Mouse (Mus musculus): ENCODE data around the gene Uri1. TPM values are rescaled to one million over a fixed set of nuclear protein-coding genes. Genes with fewer than 3 reads are reported as not detected.

Gene Uri1
- polyA plus RNA-seq, 1 experiment from 2014 or later, result 54.0 TPM

DNA sequence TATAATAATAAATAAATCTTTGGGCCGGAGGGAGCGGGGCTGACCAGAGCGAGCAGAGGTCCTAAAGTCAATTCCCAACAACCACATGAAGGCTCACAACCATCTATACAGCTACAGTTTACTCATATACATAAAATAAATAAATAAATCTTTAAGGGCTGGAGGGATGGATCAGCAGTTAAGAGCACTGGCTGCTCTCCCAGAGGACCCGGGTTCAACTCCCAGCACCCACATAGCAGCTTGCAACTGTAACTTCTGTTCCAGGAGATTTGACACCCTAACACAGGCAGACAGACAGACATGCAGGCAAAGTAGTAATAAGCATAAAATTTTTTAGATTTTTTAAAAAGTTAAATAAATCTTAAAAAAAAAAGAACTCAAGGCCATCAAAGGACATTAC is 10.5 kb downstream of the Uri1 start:
- Histone ChIP-seq H3K27me3 (no peaks in the 10 kb centered on the region), H3K9me3 (no peaks in the 10 kb centered on the region), H3K27ac (no peak overlapping the region), H3K9ac (no peak overlapping the region), H3K4me1 (no peaks in the 10 kb centered on the region), H3K4me3 (no peak overlapping the region), H3K4me2 (replicated peaks) (no peak overlapping the region), H3K36me3 (no peaks in the 10 kb centered on the region)
- no peak for ATAC-seq (ENCODE audit: insufficient number of reproducible peaks, insufficient read depth, low FRiP score, low TSS enrichment)
- WGBS, result 94% methylated on average over 4 of the region's 4 CpGs

DNA sequence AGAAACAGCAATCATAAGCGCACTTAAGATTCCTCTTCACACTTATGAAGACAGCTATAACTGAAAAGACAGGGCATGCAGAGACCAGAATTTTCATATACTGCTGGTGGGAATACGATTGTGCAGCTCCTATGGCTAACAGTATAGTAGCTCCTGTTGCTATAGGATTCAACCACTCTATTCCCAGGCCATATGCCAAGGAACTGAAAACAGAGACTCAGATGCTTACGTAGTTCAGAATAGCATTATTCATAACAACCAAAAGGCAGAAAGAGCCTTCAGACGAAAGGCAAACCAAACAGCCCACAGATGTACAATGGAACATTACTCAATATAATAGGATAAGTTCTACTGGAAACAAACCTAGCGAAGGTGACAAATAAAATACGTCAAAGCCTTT is 15.0 kb downstream of the Uri1 start:
- Histone ChIP-seq H3K9ac (no peak overlapping the region), H3K9me3 (no peaks in the 10 kb centered on the region), H3K36me3 (no peaks in the 10 kb centered on the region), H3K4me2 (replicated peaks) (no peak overlapping the region), H3K27ac (no peak overlapping the region), H3K27me3 (no peaks in the 10 kb centered on the region), H3K4me3 (no peak overlapping the region), H3K4me1 (no peaks in the 10 kb centered on the region)
- 88% methylated on average over 6 of the region's 6 CpGs for WGBS
- no peak for ATAC-seq (ENCODE audit: insufficient number of reproducible peaks, insufficient read depth, low FRiP score, low TSS enrichment)

DNA sequence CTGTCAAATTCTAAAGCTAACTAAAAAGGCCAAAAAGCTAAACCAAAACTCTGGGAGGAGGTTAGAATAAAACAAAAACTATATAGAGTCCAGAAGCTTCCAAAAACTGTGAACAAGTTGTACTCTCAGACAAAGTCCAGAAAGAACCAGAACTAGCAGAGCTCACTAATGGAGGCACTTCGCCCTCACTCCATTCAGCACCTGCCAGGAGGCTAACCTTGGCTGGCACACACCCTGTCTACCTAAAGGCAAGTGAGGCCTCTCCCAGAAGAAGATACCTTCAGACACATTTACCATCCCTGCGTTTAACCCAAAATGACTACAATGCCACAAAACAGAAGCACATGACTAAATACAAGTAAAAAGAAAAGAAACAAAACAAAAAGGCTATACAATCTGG is 20.9 kb downstream of the Uri1 start:
- Histone ChIP-seq H3K36me3 (no peaks in the 10 kb centered on the region), H3K27ac (no peak overlapping the region), H3K4me3 (no peak overlapping the region), H3K9ac (no peak overlapping the region), H3K4me2 (replicated peaks) (no peak overlapping the region), H3K4me1 (no peaks in the 10 kb centered on the region), H3K27me3 (no peaks in the 10 kb centered on the region), H3K9me3 (no peaks in the 10 kb centered on the region)
- no peak for ATAC-seq (ENCODE audit: insufficient number of reproducible peaks, insufficient read depth, low FRiP score, low TSS enrichment)
- 89% methylated on average over 2 of the region's 2 CpGs for WGBS

DNA sequence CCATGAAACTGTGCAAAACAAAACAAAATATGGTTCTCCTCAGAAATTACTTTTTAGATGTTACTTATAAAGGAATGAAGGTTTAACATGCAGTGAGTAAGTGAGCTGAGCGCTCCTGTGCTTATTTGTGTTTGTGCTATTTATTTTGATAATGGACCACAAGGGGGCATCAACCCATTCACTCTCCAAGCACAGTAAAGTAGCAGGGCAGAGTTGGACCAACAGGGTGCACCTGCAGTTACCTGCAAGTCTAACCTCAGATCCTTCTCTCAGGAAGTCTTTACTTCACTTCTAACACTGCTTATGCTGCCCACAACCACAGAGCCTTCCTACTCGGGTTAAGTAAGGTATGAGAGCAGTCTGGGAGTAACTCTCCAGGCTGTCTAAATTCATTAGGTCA is 23.7 kb downstream of the Uri1 start:
- H3K4me1 ChIP-seq, result no peaks in the 10 kb centered on the region
- no peak overlapping the region for H3K9ac ChIP-seq
- H3K27me3 ChIP-seq, result no peaks in the 10 kb centered on the region
- no peaks in the 10 kb centered on the region for H3K9me3 ChIP-seq
- H3K36me3 ChIP-seq, result no peaks in the 10 kb centered on the region
- 60% methylated on average over 2 of the region's 2 CpGs for whole genome bisulfite sequencing
- no peak overlapping the region for H3K4me3 ChIP-seq
- no peak for ATAC-seq (ENCODE audit: insufficient number of reproducible peaks, insufficient read depth, low FRiP score, low TSS enrichment)
- H3K4me2 ChIP-seq (replicated peaks), result no peak overlapping the region
- H3K27ac ChIP-seq, result no peak overlapping the region

DNA sequence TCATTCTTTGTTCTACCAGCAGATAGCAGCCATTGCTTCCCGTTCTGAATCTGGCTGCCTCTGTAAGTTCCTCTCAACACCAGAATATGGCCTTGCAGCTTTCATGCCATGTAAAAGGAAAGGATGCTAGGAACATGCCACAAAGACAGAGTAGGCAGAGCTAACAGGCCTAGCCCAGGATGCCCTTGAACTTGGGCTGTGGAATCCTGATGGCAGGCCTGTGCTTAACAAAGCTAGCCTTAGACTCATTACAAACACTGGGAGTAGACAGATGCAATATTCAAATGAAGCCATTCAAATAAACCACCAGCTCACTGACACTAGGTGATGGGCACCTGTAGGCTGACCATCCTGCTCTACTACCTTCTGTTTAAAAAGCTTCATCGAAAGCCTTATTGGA is 30.5 kb downstream of the Uri1 start:
- H3K27ac ChIP-seq, result no peak overlapping the region
- 89% methylated on average over 2 of the region's 2 CpGs for WGBS

DNA sequence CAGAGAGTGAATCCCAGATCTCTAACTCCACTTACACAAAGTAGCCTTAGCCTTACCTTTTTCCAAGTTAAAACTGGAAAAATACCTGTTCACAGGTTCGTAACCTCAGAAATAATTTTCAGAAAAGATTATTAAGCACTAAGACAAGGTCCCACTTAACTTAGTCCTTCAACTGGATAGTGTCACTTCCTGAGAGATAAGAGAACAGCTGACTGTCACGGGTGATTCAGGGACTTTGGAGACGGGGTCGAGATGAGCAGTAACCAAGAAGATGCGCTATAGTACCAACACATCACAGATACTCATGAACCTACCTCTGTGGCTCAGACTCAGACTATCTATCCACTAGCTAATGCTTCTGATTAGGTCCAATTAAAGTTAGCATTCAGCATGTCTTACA is 38.5 kb downstream of the Uri1 start:
- 81% methylated on average over 5 of the region's 5 CpGs for WGBS
- ATAC-seq (ENCODE audit: insufficient number of reproducible peaks, insufficient read depth, low FRiP score, low TSS enrichment), result no peak
- H3K4me2 ChIP-seq (replicated peaks), result no peak overlapping the region
- H3K27ac ChIP-seq, result no peak overlapping the region
- H3K4me1 ChIP-seq, result no peaks in the 10 kb centered on the region
- no peak overlapping the region for H3K4me3 ChIP-seq
- H3K27me3 ChIP-seq, result no peaks in the 10 kb centered on the region
- H3K9ac ChIP-seq, result no peak overlapping the region
- peaks cover 5% of the 10 kb centered on the region for H3K36me3 ChIP-seq
- no peaks in the 10 kb centered on the region for H3K9me3 ChIP-seq

More for the DNA sequence above, 30.5 kb downstream of the Uri1 start:
- ATAC-seq (ENCODE audit: insufficient number of reproducible peaks, insufficient read depth, low FRiP score, low TSS enrichment), result no peak
- Histone ChIP-seq H3K27me3 (no peaks in the 10 kb centered on the region), H3K9me3 (no peaks in the 10 kb centered on the region), H3K4me1 (no peaks in the 10 kb centered on the region), H3K4me2 (replicated peaks) (no peak overlapping the region), H3K4me3 (no peak overlapping the region), H3K36me3 (no peaks in the 10 kb centered on the region), H3K9ac (no peak overlapping the region)

DNA sequence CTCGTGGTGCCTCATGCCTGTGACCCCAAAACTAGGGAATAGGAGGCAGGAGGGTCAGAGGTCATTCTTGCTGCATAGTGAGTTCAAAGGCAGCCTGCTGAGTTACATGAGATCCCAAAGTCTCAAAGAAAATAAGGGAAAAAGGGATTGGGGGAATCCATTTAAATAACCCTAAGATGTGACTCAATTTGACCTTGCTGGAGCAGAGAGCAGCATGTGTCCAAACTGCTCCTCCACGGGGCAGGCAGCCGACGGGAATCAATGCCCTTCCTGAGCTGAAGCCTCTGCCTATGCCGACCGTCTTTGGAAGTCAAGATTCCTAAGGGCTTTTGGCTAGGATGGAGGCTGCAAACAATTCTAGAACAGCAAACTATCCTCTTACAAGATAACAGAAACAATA is 39.9 kb downstream of the Uri1 start:
- WGBS, result 55% methylated on average over 6 of the region's 6 CpGs
- Histone ChIP-seq H3K4me3 (no peak overlapping the region), H3K36me3 (peaks cover 5% of the 10 kb centered on the region), H3K9me3 (no peaks in the 10 kb centered on the region), H3K9ac (no peak overlapping the region), H3K27ac (no peak overlapping the region), H3K4me1 (no peaks in the 10 kb centered on the region), H3K4me2 (replicated peaks) (no peak overlapping the region), H3K27me3 (no peaks in the 10 kb centered on the region)
- ATAC-seq (ENCODE audit: insufficient number of reproducible peaks, insufficient read depth, low FRiP score, low TSS enrichment), result no peak

DNA sequence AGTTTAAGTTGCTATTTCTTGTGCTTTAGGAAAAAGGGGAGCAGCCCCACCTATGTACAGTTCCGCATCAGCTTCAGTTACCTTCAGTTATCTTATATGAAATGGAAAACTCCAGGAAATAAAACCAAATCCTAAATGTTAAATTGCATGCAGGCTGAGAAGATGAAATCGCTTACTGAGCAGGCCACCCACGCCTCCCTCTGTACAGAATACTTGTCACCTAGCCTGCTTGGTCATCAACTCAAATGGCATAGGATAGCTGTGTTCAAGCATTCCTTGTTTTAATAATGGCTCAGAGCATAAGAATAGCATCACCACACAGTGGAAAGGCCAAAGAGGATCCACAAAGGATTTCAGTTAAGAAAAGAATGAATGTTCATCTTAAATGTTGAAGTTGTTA is 43.6 kb downstream of the Uri1 start:
- Histone ChIP-seq H3K9me3 (no peaks in the 10 kb centered on the region), H3K4me2 (replicated peaks) (no peak overlapping the region), H3K36me3 (peaks cover 5% of the 10 kb centered on the region), H3K4me1 (no peaks in the 10 kb centered on the region), H3K9ac (no peak overlapping the region), H3K4me3 (no peak overlapping the region), H3K27ac (no peak overlapping the region), H3K27me3 (no peaks in the 10 kb centered on the region)
- WGBS, result 89% methylated on average over 3 of the region's 3 CpGs
- ATAC-seq (ENCODE audit: insufficient number of reproducible peaks, insufficient read depth, low FRiP score, low TSS enrichment), result no peak

DNA sequence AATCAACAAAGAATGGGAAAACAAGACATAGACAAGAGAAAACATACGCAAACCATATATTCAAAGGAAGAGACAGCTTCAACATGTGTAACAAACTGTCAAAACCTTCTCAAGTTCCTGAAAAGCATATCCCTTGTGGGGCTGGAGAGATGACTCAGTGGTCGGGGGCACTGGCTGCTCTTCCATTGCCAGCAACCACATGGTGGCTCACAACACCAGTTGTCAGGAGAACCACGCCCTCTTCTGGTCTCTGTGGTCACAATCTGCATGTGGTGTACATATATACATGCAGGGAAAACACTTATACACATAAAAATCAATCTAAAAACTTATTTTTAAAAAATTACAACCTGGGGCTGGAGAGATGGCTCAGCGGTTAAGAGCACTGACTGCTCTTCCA is 44.9 kb downstream of the Uri1 start:
- WGBS, result 88% methylated on average over 4 of the region's 4 CpGs
- Histone ChIP-seq H3K4me3 (no peak overlapping the region), H3K4me1 (no peaks in the 10 kb centered on the region), H3K27me3 (no peaks in the 10 kb centered on the region), H3K9me3 (no peaks in the 10 kb centered on the region), H3K4me2 (replicated peaks) (no peak overlapping the region), H3K27ac (no peak overlapping the region), H3K9ac (no peak overlapping the region), H3K36me3 (peaks cover 5% of the 10 kb centered on the region)
- ATAC-seq (ENCODE audit: insufficient number of reproducible peaks, insufficient read depth, low FRiP score, low TSS enrichment), result no peak

DNA sequence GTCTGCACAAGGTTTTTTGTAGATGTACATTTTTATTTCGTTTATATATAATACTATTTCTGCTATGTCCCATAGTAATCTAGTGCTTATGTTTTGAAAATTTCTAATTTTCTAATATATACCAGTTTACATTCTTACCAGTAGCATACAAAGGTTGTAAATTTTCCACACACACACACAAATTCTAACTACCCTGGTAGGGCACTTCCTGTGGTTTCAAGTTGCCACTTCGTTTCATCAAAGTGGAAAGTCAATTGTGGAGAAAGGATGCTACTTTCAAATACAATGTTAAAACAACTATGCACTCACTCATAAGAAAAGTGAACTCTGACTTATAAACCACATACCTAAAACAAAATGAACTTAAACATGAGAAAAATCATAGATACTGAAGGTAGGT is 45.7 kb downstream of the Uri1 start:
- no peak for ATAC-seq (ENCODE audit: insufficient number of reproducible peaks, insufficient read depth, low FRiP score, low TSS enrichment)
- WGBS, result 82% methylated on average over 2 of the region's 2 CpGs
- Histone ChIP-seq H3K36me3 (peaks cover 5% of the 10 kb centered on the region), H3K9ac (no peak overlapping the region), H3K4me3 (no peak overlapping the region), H3K27ac (no peak overlapping the region), H3K9me3 (no peaks in the 10 kb centered on the region), H3K4me2 (replicated peaks) (no peak overlapping the region), H3K27me3 (no peaks in the 10 kb centered on the region), H3K4me1 (no peaks in the 10 kb centered on the region)

DNA sequence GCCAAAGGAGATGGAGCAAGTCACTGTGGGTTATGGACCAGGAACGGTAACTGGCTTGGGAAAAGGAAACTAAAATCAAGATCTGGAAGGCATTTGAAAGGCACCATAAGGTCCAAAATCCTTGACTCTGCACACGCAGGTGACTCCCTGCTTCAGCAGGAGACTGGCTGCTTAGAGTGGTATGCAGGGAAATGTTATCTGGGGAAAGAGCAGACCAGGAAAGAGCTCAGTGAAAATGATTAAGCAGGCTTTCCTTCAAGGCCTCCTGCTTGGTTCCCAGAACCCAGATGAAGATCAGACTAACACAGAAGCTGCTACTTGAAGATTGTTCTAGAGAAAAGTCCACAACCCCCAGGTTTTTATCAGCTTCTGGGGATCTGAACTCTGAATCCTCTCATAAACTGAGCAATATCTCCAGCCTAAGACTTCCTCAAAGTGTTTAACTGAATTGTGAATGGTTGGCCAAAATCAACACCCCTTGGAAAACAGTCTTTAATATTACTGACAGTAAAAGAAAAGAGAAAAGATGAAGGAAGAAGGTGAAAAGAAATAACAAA is 50.3 kb downstream of the Uri1 start:
- H3K27ac ChIP-seq, result no peak overlapping the region
- H3K9ac ChIP-seq, result no peak overlapping the region
- no peak overlapping the region for H3K4me3 ChIP-seq
- WGBS, result 87% methylated on average over 2 of the region's 2 CpGs
- no peaks in the 10 kb centered on the region for H3K27me3 ChIP-seq
- no peak for ATAC-seq (ENCODE audit: insufficient number of reproducible peaks, insufficient read depth, low FRiP score, low TSS enrichment)
- no peak overlapping the region for H3K4me2 ChIP-seq (replicated peaks)
- H3K4me1 ChIP-seq, result peaks cover 13% of the 10 kb centered on the region
- no peaks in the 10 kb centered on the region; the same call in 1 of the 2 replicates for H3K36me3 ChIP-seq
- H3K9me3 ChIP-seq, result no peaks in the 10 kb centered on the region

DNA sequence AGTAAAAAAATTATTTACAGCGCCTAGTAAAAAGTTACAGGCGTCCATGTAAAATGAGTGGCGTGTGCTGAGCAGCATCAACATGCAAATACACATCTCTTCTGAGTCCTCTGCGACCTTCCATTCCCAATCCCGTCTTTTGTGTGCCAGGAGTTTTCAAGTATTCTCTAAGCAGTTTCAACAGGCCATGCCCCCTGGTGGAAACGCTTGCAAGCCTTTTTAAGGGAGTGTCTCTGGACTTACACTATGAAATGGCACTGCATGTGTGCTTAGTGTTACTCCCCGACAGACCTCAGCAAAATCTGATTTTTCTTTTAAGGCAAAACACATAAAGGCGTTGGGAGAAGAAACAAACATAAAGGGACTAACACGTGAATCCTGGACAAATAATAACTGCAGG is 50.8 kb downstream of the Uri1 start:
- no peaks in the 10 kb centered on the region; the same call in 1 of the 2 replicates for H3K36me3 ChIP-seq
- peaks cover 13% of the 10 kb centered on the region for H3K4me1 ChIP-seq
- no peak overlapping the region for H3K4me2 ChIP-seq (replicated peaks)
- H3K27me3 ChIP-seq, result no peaks in the 10 kb centered on the region
- H3K27ac ChIP-seq, result no peak overlapping the region
- no peak overlapping the region for H3K4me3 ChIP-seq
- WGBS, result 76% methylated on average over 9 of the region's 9 CpGs
- H3K9ac ChIP-seq, result no peak overlapping the region
- H3K9me3 ChIP-seq, result no peaks in the 10 kb centered on the region
- ATAC-seq (ENCODE audit: insufficient number of reproducible peaks, insufficient read depth, low FRiP score, low TSS enrichment), result no peak

DNA sequence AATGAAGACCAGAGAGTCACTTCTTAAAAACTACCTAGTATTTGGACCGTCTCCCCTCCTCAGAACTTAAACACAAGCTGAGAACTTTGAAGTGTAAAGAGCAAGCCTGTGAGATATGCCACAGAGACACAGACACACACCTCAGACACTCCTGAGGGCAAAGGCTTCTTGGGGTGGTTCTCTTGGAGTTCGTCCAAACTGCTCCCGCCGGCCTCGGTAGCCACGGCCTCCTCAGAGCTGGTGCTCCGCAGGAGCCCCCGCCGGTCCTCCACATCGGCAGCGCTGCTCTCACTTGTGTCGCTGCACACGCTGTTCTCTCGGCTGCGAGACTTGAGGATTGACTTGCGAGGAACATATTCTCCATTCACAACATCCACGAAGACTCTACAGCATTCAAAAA is 61.0 kb downstream of the Uri1 start:
- no peak overlapping the region for H3K27ac ChIP-seq
- H3K27me3 ChIP-seq, result no peaks in the 10 kb centered on the region
- no peaks in the 10 kb centered on the region for H3K4me1 ChIP-seq
- WGBS, result 96% methylated on average over 17 of the region's 17 CpGs
- no peaks in the 10 kb centered on the region for H3K9me3 ChIP-seq
- no peak overlapping the region for H3K4me3 ChIP-seq
- ATAC-seq (ENCODE audit: insufficient number of reproducible peaks, insufficient read depth, low FRiP score, low TSS enrichment), result no peak
- no peak overlapping the region for H3K9ac ChIP-seq
- H3K36me3 ChIP-seq, result peaks cover 47% of the 10 kb centered on the region
- no peak overlapping the region for H3K4me2 ChIP-seq (replicated peaks)

All from embryonic facial prominence, embryonic 12.5 days (tissue).